In the genomic region with DNA sequence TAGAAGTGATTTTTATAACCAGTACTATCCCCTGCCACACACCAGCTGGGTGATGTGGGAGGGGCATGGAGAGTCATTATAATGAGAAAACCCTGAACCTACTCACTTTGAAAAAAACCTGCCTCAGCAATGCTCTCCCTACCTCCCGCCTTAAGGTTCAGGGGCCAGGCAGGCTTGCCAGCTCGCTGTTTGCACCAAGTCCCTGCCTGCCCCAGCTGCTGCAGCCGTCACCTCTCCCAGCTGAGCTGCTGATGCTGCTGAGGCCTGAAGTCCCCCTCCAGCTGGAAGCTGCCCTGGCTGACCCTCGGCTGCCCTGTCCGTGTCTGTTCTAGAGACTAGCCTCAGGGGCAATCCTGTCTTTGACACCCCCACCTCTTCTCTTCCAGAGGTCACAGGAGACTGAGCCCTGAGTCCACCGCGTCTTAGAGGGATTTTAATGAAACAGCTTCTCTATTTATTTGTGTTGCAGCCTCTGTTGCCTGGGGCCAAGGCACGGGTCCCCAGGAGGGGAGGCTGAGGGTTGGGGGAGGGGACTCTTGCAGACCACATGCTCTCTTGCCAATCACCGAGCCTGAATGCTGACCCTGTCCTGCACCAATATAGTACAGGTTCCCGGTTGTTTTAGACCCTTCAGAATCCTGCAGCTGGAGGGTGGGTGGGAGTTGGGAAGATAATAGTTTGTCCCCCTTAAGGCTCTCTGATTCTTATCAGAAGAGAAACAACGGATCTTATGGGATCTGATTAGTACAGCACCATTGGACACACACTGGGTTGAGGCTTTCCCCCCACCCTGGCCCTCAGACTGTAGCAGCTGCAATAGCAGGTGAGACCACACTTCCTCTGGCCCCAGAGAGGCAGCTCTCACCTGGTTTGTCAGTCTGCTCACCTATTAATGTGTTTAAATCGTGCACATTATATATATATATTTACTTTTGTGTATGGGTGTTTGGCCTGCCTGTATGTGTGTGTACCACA, we compare ENCODE assay signal across 8 mouse cellular contexts.
DNase-seq lines count a peak whose midpoint lies in the region; ATAC-seq and TF ChIP-seq lines count a peak whose summit lies in the region.

No protein-coding gene starts in this region.

- ATAC-seq in kidney, postnatal 0 days (replicated peaks; ENCODE audit: low FRiP score, low read depth): peak; percentile 92
- ATAC-seq in liver, embryonic 12.5 days: no peak

- TF ChIP-seq CTCF in kidney, postnatal 0 days (IDR thresholded peaks at IDR 0.05; ENCODE audit: low read depth): no peak

- no peaks in the 10 kb centered on the region; the same call in 1 of the 2 replicates for H3K4me1 ChIP-seq in kidney, postnatal 0 days (replicated peaks; ENCODE audit: insufficient read depth, low read length)
- no peaks in the 10 kb centered on the region for H3K4me1 ChIP-seq in liver, embryonic 12.5 days

- peak overlapping the region; percentile 37 for H3K4me2 ChIP-seq in kidney, postnatal 0 days (ENCODE audit: low read length)
- H3K4me2 ChIP-seq in liver, embryonic 12.5 days: no peak overlapping the region

- H3K27me3 ChIP-seq in kidney, postnatal 0 days (ENCODE audit: insufficient read depth, low read length): no peaks in the 10 kb centered on the region
- H3K27me3 ChIP-seq in liver, embryonic 12.5 days (replicated peaks): no peaks in the 10 kb centered on the region

- H3K9ac ChIP-seq in kidney, postnatal 0 days (ENCODE audit: low read depth, low read length): no peak overlapping the region
- no peak overlapping the region for H3K9ac ChIP-seq in liver, embryonic 12.5 days

- H3K27ac ChIP-seq in kidney, postnatal 0 days: peak overlapping the region; percentile 50; the same call in 1 of the 2 replicates
- no peak overlapping the region for H3K27ac ChIP-seq in liver, embryonic 12.5 days

- H3K4me3 ChIP-seq in kidney, postnatal 0 days (replicated peaks; ENCODE audit: low read depth, low read length): no peak overlapping the region
- no peak overlapping the region for H3K4me3 ChIP-seq in liver, embryonic 12.5 days

- DNase-seq in urinary bladder, postnatal 4 days (ENCODE audit: low spot score in 2 of 2): peak; percentile 34 to 57
- DNase-seq in urinary bladder, postnatal 25 days (ENCODE audit: low spot score): no peak
- DNase-seq in gastrocnemius, postnatal 4 days (ENCODE audit: low spot score in 2 of 2): peak; percentile 26 to 60
- peak; percentile 64 for DNase-seq in kidney, postnatal 0 days (ENCODE audit: low spot score)
- DNase-seq in retina, embryonic 14.5 days (ENCODE audit: low spot score): peak; percentile 71
- DNase-seq in cerebellum, postnatal 4 days (ENCODE audit: low spot score in 2 of 2): no peak
- DNase-seq in thymus, postnatal 0 days (ENCODE audit: low spot score): no peak

- no peaks in the 10 kb centered on the region for H3K9me3 ChIP-seq in kidney, postnatal 0 days (replicated peaks; ENCODE audit: low read length)
- H3K9me3 ChIP-seq in liver, embryonic 12.5 days (replicated peaks): no peaks in the 10 kb centered on the region

- WGBS in kidney, postnatal 0 days: 13% methylated on average over 12 of the region's 12 CpGs
- 38% methylated on average over 12 of the region's 12 CpGs for WGBS in liver, embryonic 12.5 days (ENCODE audit: insufficient replicate concordance)

- no peaks in the 10 kb centered on the region for H3K36me3 ChIP-seq in kidney, postnatal 0 days (ENCODE audit: insufficient read depth, low read length)
- no peaks in the 10 kb centered on the region for H3K36me3 ChIP-seq in liver, embryonic 12.5 days

Comparison
In these comparisons a context has a peak if more than half of its experiments do, and no peak if none do; other contexts are left out.
1. DNase-seq: peak in urinary bladder, postnatal 4 days (2 of 2), gastrocnemius, postnatal 4 days (2 of 2), kidney, postnatal 0 days (single experiment) and retina, embryonic 14.5 days (single experiment); none in urinary bladder, postnatal 25 days (single experiment), cerebellum, postnatal 4 days (0 of 2) and thymus, postnatal 0 days (single experiment).